Mouse (Mus musculus) granulocyte monocyte progenitor cell, adult 5-6 weeks (primary cell): ENCODE measurements around the gene Egf. TPM values are rescaled to one million over a fixed set of nuclear protein-coding genes. Genes with fewer than 3 reads are reported as not detected.

Experiments
- ATAC-seq: replicated peaks from 2 replicates; pipeline ENCODE4 v1.8.0; 2016; ENCODE audit warnings: mild to moderate bottlenecking, moderate TSS enrichment, inconsistent platforms; ENCODE audit not compliant: poor library complexity, severe bottlenecking
- total RNA-seq, 2 experiments: library from RNA; stranded (forward) in 1 of 2; stranded (reverse) in 1 of 2; fragments of 200-712, 200-1000 nt in 1 of 2; fragments of >200 nt in 1 of 2; fragmentation: Nextera tagmentation in 1 of 2; gene quantifications; 2 replicates each; pipeline ENCODE4 v1.2.3; 2014 to 2017

The Egf gene
- total RNA-seq, 2 experiments from 2014 or later, result 1.5 to 6.1 TPM

- ATAC-seq, result peak; percentile 97
These were observed 30.1 kb downstream of the Egf start for GRCm38 (mm10) chr3:129724961-129725501.

GRCm38 (mm10) chr3:129724505-129724904 is 30.6 kb downstream of the Egf start:
- ATAC-seq, result no peak

- no peak for ATAC-seq
These were observed 31.8 kb downstream of the Egf start for GRCm38 (mm10) chr3:129723311-129723710.

- no peak for ATAC-seq
These were observed 40.5 kb downstream of the Egf start for GRCm38 (mm10) chr3:129714542-129715145.

GRCm38 (mm10) chr3:129708157-129708556 is 47.0 kb downstream of the Egf start:
- ATAC-seq, result peak; percentile 92

- ATAC-seq, result no peak
These were observed 56.2 kb downstream of the Egf start for GRCm38 (mm10) chr3:129698882-129699281.

GRCm38 (mm10) chr3:129698365-129698764 is 56.8 kb downstream of the Egf start:
- no peak for ATAC-seq

- peak; percentile 61 for ATAC-seq
These were observed 57.4 kb downstream of the Egf start for GRCm38 (mm10) chr3:129697691-129698090.

GRCm38 (mm10) chr3:129695943-129696342 is 59.2 kb downstream of the Egf start:
- no peak for ATAC-seq

GRCm38 (mm10) chr3:129693581-129693980 is 61.5 kb downstream of the Egf start:
- ATAC-seq, result no peak

GRCm38 (mm10) chr3:129692816-129693215 is 62.3 kb downstream of the Egf start:
- ATAC-seq, result no peak

- ATAC-seq, result no peak
These were observed 67.7 kb downstream of the Egf start for GRCm38 (mm10) chr3:129687429-129687828.

- peak; percentile 76 for ATAC-seq
These were observed 68.3 kb downstream of the Egf start for GRCm38 (mm10) chr3:129686698-129687333.

GRCm38 (mm10) chr3:129686196-129686595 is 68.9 kb downstream of the Egf start:
- no peak for ATAC-seq

- ATAC-seq, result no peak; the same call in 1 of the 2 replicates
These were observed 71.9 kb downstream of the Egf start for GRCm38 (mm10) chr3:129683060-129683679.

GRCm38 (mm10) chr3:129682389-129682788 is 72.7 kb downstream of the Egf start:
- no peak for ATAC-seq

GRCm38 (mm10) chr3:129681841-129682240 is 73.3 kb downstream of the Egf start:
- ATAC-seq, result no peak

- no peak for ATAC-seq
These were observed 74.9 kb downstream of the Egf start for GRCm38 (mm10) chr3:129680258-129680657.

- no peak for ATAC-seq
These were observed 79.2 kb downstream of the Egf start for GRCm38 (mm10) chr3:129675923-129676322.

GRCm38 (mm10) chr3:129663906-129664305 is 91.2 kb downstream of the Egf start:
- ATAC-seq, result no peak

- peak; percentile 97 for ATAC-seq
These were observed 96.3 kb downstream of the Egf start for GRCm38 (mm10) chr3:129658776-129659175.
